Mouse (Mus musculus) activated CD4-positive, CD25-positive, alpha-beta regulatory T cell, adult 9 weeks (primary cell): ENCODE results near the gene Gm12800. TPM values are rescaled to one million over a fixed set of nuclear protein-coding genes. Genes with fewer than 3 reads are reported as not detected.

Experiments used
- polyA plus RNA-seq: library from polyadenylated mRNA; unstranded; fragments of 100-300 nt; shearing (Covaris generic); gene quantifications from one replicate; pipeline ENCODE4 v1.2.1, GENCODE M21; 2017

The Gm12800 gene
- polyA plus RNA-seq: not detected

DNA sequence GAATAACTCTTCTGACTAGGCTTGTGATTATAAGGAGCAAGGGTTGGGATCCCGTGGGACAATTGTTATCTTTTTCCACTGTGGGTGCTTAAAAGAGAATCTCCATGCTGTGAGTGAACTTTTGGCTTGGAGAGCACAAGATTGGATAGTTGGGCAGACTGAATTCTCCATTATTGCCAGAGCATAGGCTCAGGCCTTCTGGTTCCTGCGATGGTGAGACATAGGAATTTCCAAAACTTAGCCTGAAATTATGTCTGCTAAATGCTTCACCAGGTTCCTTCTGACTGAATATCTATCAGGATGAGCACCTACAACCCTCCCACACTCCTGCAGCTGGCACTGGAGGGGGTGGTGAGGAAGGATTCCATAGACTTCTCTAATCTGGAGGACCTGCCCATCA is at the start of gene Gm12800:
Gm12800 (plus strand) TSS at position 301 of the 400 bp plus-strand sequence.

DNA sequence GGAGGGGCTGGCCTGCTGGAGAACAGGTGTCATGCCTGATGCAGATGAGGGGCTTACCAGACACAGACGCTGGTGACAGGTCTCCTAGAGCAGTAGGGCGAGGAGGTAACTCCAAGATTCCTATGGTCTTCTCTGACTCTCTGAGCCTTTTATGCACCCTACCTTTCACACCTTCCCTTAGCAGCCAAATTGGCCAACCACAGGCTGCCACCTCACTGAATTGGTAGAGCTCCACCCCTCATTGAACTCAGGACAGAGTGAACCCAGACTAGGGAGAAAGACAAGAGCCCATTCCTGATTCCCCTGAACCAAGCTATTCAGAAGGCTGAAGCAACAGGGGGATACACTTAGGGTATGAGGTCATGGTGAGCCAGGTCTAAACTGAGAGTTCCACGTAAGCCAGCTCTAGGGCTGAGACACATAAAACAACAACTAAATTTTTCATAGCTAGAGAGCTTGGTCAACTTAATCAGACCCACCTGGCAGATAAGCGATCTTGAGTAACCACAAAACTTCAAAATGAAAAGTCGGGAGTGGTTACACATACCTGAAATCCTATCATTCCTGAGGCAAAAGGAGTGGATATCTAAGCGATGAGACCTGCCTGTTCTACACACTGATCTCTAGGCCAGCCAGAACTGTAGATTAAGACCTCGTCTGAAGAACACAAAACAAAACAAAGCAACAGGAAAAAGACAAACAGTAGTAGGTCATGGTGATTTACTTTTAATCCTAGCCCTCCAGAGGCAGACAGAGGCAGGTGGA is 15.1 kb upstream of the Gm12800 start, which contains the start of gene C130073F10Rik:
C130073F10Rik (minus strand) TSS at position 134 of the 765 bp plus-strand sequence.

DNA sequence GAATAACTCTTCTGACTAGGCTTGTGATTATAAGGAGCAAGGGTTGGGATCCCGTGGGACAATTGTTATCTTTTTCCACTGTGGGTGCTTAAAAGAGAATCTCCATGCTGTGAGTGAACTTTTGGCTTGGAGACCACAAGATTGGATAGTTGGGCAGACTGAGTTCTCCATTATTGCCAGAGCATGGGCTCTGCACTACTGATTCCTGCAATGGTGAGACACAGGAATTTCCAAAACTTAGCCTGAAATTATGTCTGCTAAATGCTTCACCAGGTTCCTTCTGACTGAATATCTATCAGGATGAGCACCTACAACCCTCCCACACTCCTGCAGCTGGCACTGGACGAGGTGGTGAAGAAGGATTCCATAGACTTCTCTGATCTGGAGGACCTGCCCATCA is 31.2 kb downstream of the Gm12800 start, which contains the start of gene Gm12794:
Gm12794 (plus strand) TSS at position 301 of the 400 bp plus-strand sequence.

Other genes with a start within 250 kb of the Gm12800 start
- not detected for gene Lepr, start 191.7 kb upstream of the Gm12800 start, polyA plus RNA-seq
- gene B020004J07Rik, start 65.1 kb upstream of the Gm12800 start, polyA plus RNA-seq: not detected
- not detected for gene C130073F10Rik, start 15.3 kb upstream of the Gm12800 start, polyA plus RNA-seq
- gene Gm12794, start 31.3 kb downstream of the Gm12800 start, polyA plus RNA-seq: not detected
- gene Gm12790, start 71.9 kb downstream of the Gm12800 start, polyA plus RNA-seq: not detected
- gene Gm12789, start 77.5 kb downstream of the Gm12800 start, polyA plus RNA-seq: not detected
- 72.3 TPM for gene Pde4b, start 178.4 kb downstream of the Gm12800 start, polyA plus RNA-seq